Mouse (Mus musculus): ENCODE results near the gene Denr. TPM values are rescaled to one million over a fixed set of nuclear protein-coding genes. Genes with fewer than 3 reads are reported as not detected.

Denr gene
- polyA plus RNA-seq, 1 experiment from 2014 or later, result 167 TPM

DNA sequence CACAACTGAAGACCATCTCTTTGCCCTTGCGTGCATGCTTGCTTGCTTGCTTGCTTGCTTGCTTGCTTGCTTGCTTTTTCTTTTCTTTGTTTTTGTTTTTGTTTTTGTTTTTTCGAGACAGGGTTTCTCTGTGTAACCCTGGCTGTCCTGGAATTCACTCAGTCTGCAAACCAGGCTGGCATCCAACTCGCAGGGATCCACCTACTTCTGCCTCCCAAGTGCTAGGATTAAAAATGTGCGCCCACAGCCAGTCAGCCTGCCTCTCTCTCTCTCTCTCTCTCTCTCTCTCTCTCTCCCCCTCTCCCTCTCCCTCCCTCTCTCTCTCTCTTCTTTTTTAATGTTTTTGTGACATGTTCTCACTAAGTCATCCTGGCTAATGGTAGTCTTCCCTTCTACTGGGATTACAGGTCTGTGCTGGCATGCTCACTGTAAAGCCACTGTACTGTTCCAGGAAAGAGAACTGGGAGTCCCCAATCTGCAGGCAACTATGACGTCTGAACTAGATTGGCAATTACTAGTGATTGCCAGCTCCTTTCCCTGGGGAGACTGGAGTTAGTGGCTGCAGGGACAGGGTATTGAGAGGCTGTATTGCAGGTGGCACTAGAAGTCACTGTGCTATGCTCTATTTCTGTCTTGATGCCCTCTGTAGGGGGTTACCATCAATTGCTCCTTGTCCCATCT lies 45.5 kb downstream of the Denr start:
- Histone ChIP-seq H3K36me3 (no peaks in the 10 kb centered on the region), H3K9ac (no peak overlapping the region), H3K27ac (no peak overlapping the region), H3K4me3 (no peak overlapping the region), H3K9me3 (no peaks in the 10 kb centered on the region), H3K27me3 (no peaks in the 10 kb centered on the region), H3K4me2 (no peak overlapping the region), H3K4me1 (peaks cover 10% of the 10 kb centered on the region; the same call in 1 of the 2 replicates)
- ATAC-seq (ENCODE audit: insufficient number of reproducible peaks, insufficient read depth, low FRiP score, low TSS enrichment, low read depth), result no peak
- WGBS, result 47% methylated on average over 5 of the region's 5 CpGs

DNA sequence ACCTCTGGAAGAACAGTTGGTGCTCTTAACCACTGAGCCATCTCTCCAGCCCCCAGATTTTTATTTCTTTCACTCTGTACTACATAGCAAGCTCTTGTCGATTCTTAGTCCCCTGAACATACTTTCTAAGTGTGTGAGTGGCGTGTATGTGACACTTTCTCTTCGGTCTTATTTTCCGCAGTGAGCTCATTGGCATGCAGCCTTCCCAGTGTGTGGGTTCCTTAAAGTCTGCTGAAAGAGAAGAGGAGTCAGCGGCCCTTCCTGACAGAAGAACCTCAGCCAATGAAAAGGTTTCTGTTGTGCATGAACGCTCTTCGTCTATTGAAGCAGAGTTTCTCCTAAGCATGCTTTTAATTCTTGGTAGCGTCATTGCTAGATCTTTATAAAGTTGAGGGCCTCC lies 50.2 kb downstream of the Denr start:
- Histone ChIP-seq H3K9me3 (no peaks in the 10 kb centered on the region), H3K27ac (no peak overlapping the region), H3K4me1 (peaks cover 10% of the 10 kb centered on the region; the same call in 1 of the 2 replicates), H3K9ac (no peak overlapping the region), H3K27me3 (no peaks in the 10 kb centered on the region), H3K4me2 (no peak overlapping the region), H3K4me3 (no peak overlapping the region), H3K36me3 (no peaks in the 10 kb centered on the region)
- WGBS, result 94% methylated on average over 8 of the region's 8 CpGs
- no peak for ATAC-seq (ENCODE audit: insufficient number of reproducible peaks, insufficient read depth, low FRiP score, low TSS enrichment, low read depth)

- Histone ChIP-seq H3K4me3 (no peak overlapping the region), H3K4me1 (peaks cover 10% of the 10 kb centered on the region; the same call in 1 of the 2 replicates), H3K4me2 (no peak overlapping the region), H3K36me3 (no peaks in the 10 kb centered on the region), H3K9ac (no peak overlapping the region), H3K9me3 (no peaks in the 10 kb centered on the region), H3K27ac (no peak overlapping the region), H3K27me3 (no peaks in the 10 kb centered on the region)
- ATAC-seq (ENCODE audit: insufficient number of reproducible peaks, insufficient read depth, low FRiP score, low TSS enrichment, low read depth), result no peak
- WGBS, result 66% methylated on average over 3 of the region's 3 CpGs
These were observed 52.0 kb downstream of the Denr start for GRCm38 (mm10) chr5:123959018-123959417.

GRCm38 (mm10) chr5:123960129-123960528 lies 53.2 kb downstream of the Denr start:
- 72% methylated on average over 8 of the region's 8 CpGs for WGBS
- Histone ChIP-seq H3K4me2 (no peak overlapping the region), H3K9ac (no peak overlapping the region), H3K4me3 (no peak overlapping the region), H3K27me3 (no peaks in the 10 kb centered on the region), H3K36me3 (no peaks in the 10 kb centered on the region), H3K4me1 (0 out of 2 replicates have a peak, but pooled peaks cover 1% of the 10 kb centered on the region), H3K27ac (no peak overlapping the region), H3K9me3 (no peaks in the 10 kb centered on the region)
- no peak for ATAC-seq (ENCODE audit: insufficient number of reproducible peaks, insufficient read depth, low FRiP score, low TSS enrichment, low read depth)

DNA sequence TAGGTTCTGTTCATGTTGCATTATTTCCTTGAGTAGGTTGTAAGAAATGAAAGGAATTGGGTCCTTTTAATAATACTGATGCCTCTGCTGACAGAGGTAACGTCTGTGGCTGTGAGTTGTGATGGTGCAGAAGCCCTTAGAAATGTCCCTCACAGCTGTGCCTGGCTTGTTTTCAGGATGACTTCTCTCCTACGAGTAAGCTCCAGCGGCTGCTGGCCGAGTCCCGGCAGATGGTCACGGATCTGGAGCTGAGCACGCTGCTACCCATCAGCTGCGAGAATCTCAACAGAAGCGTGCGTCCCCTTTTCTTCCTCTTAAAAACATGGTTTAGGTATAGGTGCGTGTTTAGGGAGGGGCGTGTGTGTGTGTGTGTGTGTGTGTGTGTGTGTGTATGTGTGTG lies 54.1 kb downstream of the Denr start:
- WGBS, result 82% methylated on average over 12 of the region's 12 CpGs
- no peak overlapping the region for H3K27ac ChIP-seq
- no peaks in the 10 kb centered on the region for H3K4me1 ChIP-seq
- H3K9ac ChIP-seq, result no peak overlapping the region
- no peak overlapping the region for H3K4me3 ChIP-seq
- ATAC-seq (ENCODE audit: insufficient number of reproducible peaks, insufficient read depth, low FRiP score, low TSS enrichment, low read depth), result no peak
- no peaks in the 10 kb centered on the region for H3K36me3 ChIP-seq
- no peaks in the 10 kb centered on the region for H3K9me3 ChIP-seq
- H3K27me3 ChIP-seq, result no peaks in the 10 kb centered on the region
- no peak overlapping the region for H3K4me2 ChIP-seq

- Histone ChIP-seq H3K4me3 (no peak overlapping the region), H3K27ac (no peak overlapping the region), H3K36me3 (no peaks in the 10 kb centered on the region), H3K9me3 (no peaks in the 10 kb centered on the region), H3K27me3 (no peaks in the 10 kb centered on the region), H3K4me2 (no peak overlapping the region), H3K4me1 (no peaks in the 10 kb centered on the region), H3K9ac (no peak overlapping the region)
- ATAC-seq (ENCODE audit: insufficient number of reproducible peaks, insufficient read depth, low FRiP score, low TSS enrichment, low read depth), result no peak
- 90% methylated on average over 4 of the region's 4 CpGs for WGBS
These were observed 57.2 kb downstream of the Denr start for GRCm38 (mm10) chr5:123964208-123964607.

GRCm38 (mm10) chr5:123966759-123967158 lies 59.8 kb downstream of the Denr start:
- Histone ChIP-seq H3K9me3 (no peaks in the 10 kb centered on the region), H3K9ac (no peak overlapping the region), H3K4me1 (no peaks in the 10 kb centered on the region), H3K4me2 (no peak overlapping the region), H3K36me3 (no peaks in the 10 kb centered on the region), H3K27me3 (no peaks in the 10 kb centered on the region), H3K4me3 (no peak overlapping the region), H3K27ac (no peak overlapping the region)
- ATAC-seq (ENCODE audit: insufficient number of reproducible peaks, insufficient read depth, low FRiP score, low TSS enrichment, low read depth), result no peak
- WGBS, result 95% methylated on average over 2 of the region's 2 CpGs

- Histone ChIP-seq H3K4me3 (no peak overlapping the region), H3K9ac (no peak overlapping the region), H3K4me2 (no peak overlapping the region), H3K9me3 (no peaks in the 10 kb centered on the region), H3K36me3 (no peaks in the 10 kb centered on the region), H3K4me1 (peaks cover 4% of the 10 kb centered on the region), H3K27ac (no peak overlapping the region), H3K27me3 (peaks cover 8% of the 10 kb centered on the region)
- ATAC-seq (ENCODE audit: insufficient number of reproducible peaks, insufficient read depth, low FRiP score, low TSS enrichment, low read depth), result no peak
- 78% methylated on average over 5 of the region's 5 CpGs for WGBS
These were observed 61.5 kb downstream of the Denr start for GRCm38 (mm10) chr5:123968468-123968867.

DNA sequence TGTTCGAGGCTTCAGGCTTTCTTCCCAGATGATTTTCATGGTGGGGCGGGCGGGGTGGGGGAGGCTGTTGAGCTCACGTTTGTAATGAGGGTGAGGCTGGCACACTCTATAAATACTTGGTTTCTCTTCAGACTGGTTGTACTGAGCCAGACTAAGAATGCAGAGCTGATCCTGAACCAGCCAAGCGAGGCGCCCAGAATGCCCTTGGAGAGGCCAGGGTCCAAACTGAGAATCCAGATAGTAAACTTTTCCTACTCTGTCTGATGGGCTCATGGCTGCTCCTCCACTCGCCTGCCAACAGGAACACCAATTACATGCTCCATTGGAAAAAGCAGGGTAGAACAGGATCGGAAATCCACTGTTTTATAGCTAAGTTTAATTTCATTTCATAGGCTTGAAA lies 62.2 kb downstream of the Denr start:
- Histone ChIP-seq H3K9ac (no peak overlapping the region), H3K27me3 (peaks cover 12% of the 10 kb centered on the region), H3K27ac (no peak overlapping the region), H3K36me3 (no peaks in the 10 kb centered on the region), H3K9me3 (no peaks in the 10 kb centered on the region), H3K4me1 (peaks cover 5% of the 10 kb centered on the region), H3K4me2 (no peak overlapping the region), H3K4me3 (no peak overlapping the region)
- no peak for ATAC-seq (ENCODE audit: insufficient number of reproducible peaks, insufficient read depth, low FRiP score, low TSS enrichment, low read depth)
- WGBS, result 64% methylated on average over 8 of the region's 8 CpGs

GRCm38 (mm10) chr5:123970576-123970975 lies 63.6 kb downstream of the Denr start:
- H3K9me3 ChIP-seq, result no peaks in the 10 kb centered on the region
- no peaks in the 10 kb centered on the region for H3K36me3 ChIP-seq
- no peak overlapping the region for H3K27ac ChIP-seq
- H3K9ac ChIP-seq, result no peak overlapping the region
- 87% methylated on average over 4 of the region's 4 CpGs for WGBS
- H3K4me1 ChIP-seq, result peaks cover 13% of the 10 kb centered on the region
- ATAC-seq (ENCODE audit: insufficient number of reproducible peaks, insufficient read depth, low FRiP score, low TSS enrichment, low read depth), result no peak
- H3K4me3 ChIP-seq, result no peak overlapping the region
- peaks cover 21% of the 10 kb centered on the region for H3K27me3 ChIP-seq
- H3K4me2 ChIP-seq, result no peak overlapping the region

DNA sequence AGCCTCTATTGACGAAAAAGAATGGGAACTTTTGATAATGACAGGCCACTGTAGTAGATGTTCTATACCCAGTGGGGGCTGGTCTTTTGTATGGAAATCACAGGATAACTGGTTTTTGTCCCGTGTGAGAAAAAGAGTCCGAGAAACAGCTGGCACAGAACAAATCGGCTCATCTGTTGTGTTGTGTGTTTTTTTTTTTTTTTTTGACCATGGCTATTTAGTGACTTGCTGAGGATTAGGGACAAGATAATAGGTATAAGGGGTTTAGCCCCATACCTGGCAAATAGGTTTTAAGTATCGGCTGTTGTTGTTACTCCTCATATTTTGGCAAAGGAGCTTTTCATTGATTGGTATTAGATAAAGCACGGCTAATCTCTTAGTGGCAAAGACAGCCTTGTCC lies 65.5 kb downstream of the Denr start:
- H3K27ac ChIP-seq, result no peak overlapping the region
- no peak overlapping the region for H3K4me2 ChIP-seq
- peaks cover 25% of the 10 kb centered on the region for H3K4me1 ChIP-seq
- H3K27me3 ChIP-seq, result peaks cover 25% of the 10 kb centered on the region
- no peak overlapping the region for H3K4me3 ChIP-seq
- ATAC-seq (ENCODE audit: insufficient number of reproducible peaks, insufficient read depth, low FRiP score, low TSS enrichment, low read depth), result no peak
- H3K9ac ChIP-seq, result no peak overlapping the region
- no peaks in the 10 kb centered on the region for H3K9me3 ChIP-seq
- 73% methylated on average over 6 of the region's 6 CpGs for WGBS
- no peaks in the 10 kb centered on the region for H3K36me3 ChIP-seq

- H3K27me3 ChIP-seq, result peaks cover 25% of the 10 kb centered on the region
- H3K36me3 ChIP-seq, result no peaks in the 10 kb centered on the region
- peak within 1 kb of the TSS; percentile 95 for H3K4me2 ChIP-seq
- no peaks in the 10 kb centered on the region for H3K9me3 ChIP-seq
- H3K27ac ChIP-seq, result no peak within 1 kb of the TSS
- WGBS, result 1% methylated on average over 106 of the region's 106 CpGs
- H3K4me1 ChIP-seq, result peaks cover 28% of the 10 kb centered on the region
- H3K4me3 ChIP-seq, result peak within 1 kb of the TSS; percentile 75
- ATAC-seq (ENCODE audit: insufficient number of reproducible peaks, insufficient read depth, low FRiP score, low TSS enrichment, low read depth), result peak; percentile 72
- H3K9ac ChIP-seq, result peak within 1 kb of the TSS; percentile 80
These were observed 66.6 kb downstream of the Denr start, which contains the start of gene Hip1r for GRCm38 (mm10) chr5:123973299-123974178. Gene Hip1r (plus strand): TSS chr5:123973628.

Measured in embryonic facial prominence, embryonic 13.5 days (tissue).